Mouse (Mus musculus) right cerebral cortex, postnatal 36 days (tissue): ENCODE results near the gene Nubp1.

ENCODE experiments used
- DNase-seq, 2 experiments: peaks; one replicate each; pipeline ENCODE4 v3.0.0; 2022; ENCODE audit warnings: low spot score in 2 of 2, mixed read lengths in 1 of 2

The Nubp1 gene

GRCm38 (mm10) chr16:10467391-10468107 is 55.8 kb downstream of the Nubp1 start:
- DNase-seq = no peak

- no peak for DNase-seq
Measured at GRCm38 (mm10) chr16:10468201-10468600, 56.5 kb downstream of the Nubp1 start.

GRCm38 (mm10) chr16:10471950-10472349 is 60.2 kb downstream of the Nubp1 start:
- no peak for DNase-seq
